Mouse (Mus musculus) embryonic facial prominence, embryonic 14.5 days (tissue): Measurements from ENCODE around the gene Cyp26c1. TPM values are rescaled to one million over a fixed set of nuclear protein-coding genes. Genes with fewer than 3 reads are reported as not detected.

Experiments used
- ATAC-seq: fragments of 200-750 bp; cut with Nextera tagmentation; 2 replicates; pipeline ENCODE4 v1.8.0; 2017; ENCODE audit warnings: low read depth, moderate number of reproducible peaks, moderate TSS enrichment
- DNase-seq: peaks from one replicate; pipeline ENCODE4 v3.0.0-alpha.2; 2015; ENCODE audit warnings: low spot score
- H3K27ac ChIP-seq: fragments of 300-500 bp; sonication (generic); replicated peaks from 2 replicates; pipeline ENCODE4 v1.5.1; 2014; ENCODE audit warnings: low read depth, mild to moderate bottlenecking, low read length, moderate library complexity
- H3K27me3 ChIP-seq: fragments of 300-500 bp; sonication (generic); replicated peaks from 2 replicates; pipeline ENCODE4 v1.6.1; 2014; ENCODE audit warnings: low read length; ENCODE audit not compliant: control insufficient read depth, insufficient read depth
- H3K36me3 ChIP-seq: fragments of 300-500 bp; sonication (generic); 2 replicates; pipeline ENCODE4 v1.6.1; 2014; ENCODE audit warnings: low read length, mixed read lengths; ENCODE audit not compliant: control insufficient read depth, insufficient read depth
- H3K4me1 ChIP-seq: fragments of 300-500 bp; sonication (generic); 2 replicates; pipeline ENCODE4 v1.6.1; 2014; ENCODE audit warnings: antibody characterized with exemption, low read length; ENCODE audit not compliant: control insufficient read depth, insufficient read depth
- H3K4me2 ChIP-seq: fragments of 300-500 bp; sonication (generic); 2 replicates; pipeline ENCODE4 v1.6.1; 2014; ENCODE audit warnings: low read depth, mild to moderate bottlenecking, low read length, moderate library complexity, mixed read lengths
- H3K4me3 ChIP-seq: fragments of 300-500 bp; sonication (generic); 2 replicates; pipeline ENCODE4 v1.5.1; 2014; ENCODE audit warnings: low read depth, mild to moderate bottlenecking, low read length
- H3K9ac ChIP-seq: fragments of 300-500 bp; sonication (generic); 2 replicates; pipeline ENCODE4 v1.6.1; 2014; ENCODE audit warnings: low read depth, mild to moderate bottlenecking, low read length, moderate library complexity, mixed read lengths
- H3K9me3 ChIP-seq: fragments of 300-500 bp; sonication (generic); 2 replicates; pipeline ENCODE4 v1.6.1; 2016; ENCODE audit warnings: low read length; ENCODE audit not compliant: control insufficient read depth
- WGBS: fragments of 180-500 bp; shearing (Covaris S2); extraction: QIAGEN DNeasy Blood & Tissue Kit; methylation state at CpG from one replicate; pipeline ENCODE4 v1.1.7; 2014; 5-methylcytosine and 5-hydroxymethylcytosine counted together
- polyA plus RNA-seq: library from polyadenylated mRNA; unstranded; fragments of >200 nt; fragmentation: Nextera tagmentation; extraction: Ambion mirVana; gene quantifications from 2 replicates; pipeline ENCODE4 v1.2.1, GENCODE M21; 2014

The Cyp26c1 gene
- polyA plus RNA-seq, 1 experiment from 2014 or later: 0.85 TPM

DNA sequence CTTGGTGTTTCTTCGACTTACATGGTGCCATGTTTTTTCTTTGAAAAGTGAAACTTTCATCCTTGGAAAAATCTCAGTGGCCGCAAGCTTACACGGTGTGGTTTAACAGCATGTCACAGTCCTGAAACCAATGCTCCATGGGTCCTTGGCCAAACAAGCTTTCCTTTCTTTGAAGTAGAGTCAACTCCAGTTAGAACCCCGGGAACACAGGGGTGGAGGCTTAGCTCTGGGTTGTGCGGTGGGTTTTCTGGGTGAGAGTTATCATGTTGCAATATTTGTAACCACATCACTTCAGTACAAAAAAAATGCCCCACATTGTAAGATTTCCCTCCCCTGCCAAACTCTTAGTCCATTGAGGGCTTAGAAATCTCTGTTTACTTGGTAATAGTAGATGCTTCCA is 20.3 kb downstream of the Cyp26c1 start:
- Histone ChIP-seq H3K27ac (no peak overlapping the region), H3K4me1 (no peaks in the 10 kb centered on the region), H3K27me3 (peaks cover 20% of the 10 kb centered on the region), H3K9ac (no peak overlapping the region), H3K36me3 (no peaks in the 10 kb centered on the region), H3K4me2 (no peak overlapping the region), H3K9me3 (no peaks in the 10 kb centered on the region), H3K4me3 (no peak overlapping the region)
- peak; percentile 51 for DNase-seq
- ATAC-seq: no peak
- WGBS: 72% methylated on average over 5 of the region's 5 CpGs

DNA sequence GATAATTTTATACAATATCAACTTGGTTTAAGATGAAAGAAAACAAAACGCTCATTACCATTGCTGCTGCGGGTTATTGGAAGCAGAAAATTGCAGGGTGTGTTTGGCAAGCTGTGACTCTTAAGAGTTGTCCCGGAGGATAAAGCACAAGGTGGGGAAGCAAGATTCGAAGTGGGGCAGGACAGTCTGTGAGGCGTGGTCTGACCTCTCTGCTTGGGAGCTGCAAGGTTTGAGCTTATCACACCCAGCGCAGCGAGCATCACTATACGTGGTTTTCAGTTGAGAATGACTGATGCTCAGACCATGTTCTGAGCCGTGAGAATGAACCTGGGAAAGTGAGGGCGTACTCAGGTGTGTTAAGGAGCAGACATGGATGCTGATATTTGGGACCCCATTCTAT is 29.3 kb downstream of the Cyp26c1 start:
- WGBS: 56% methylated on average over 10 of the region's 10 CpGs

DNA sequence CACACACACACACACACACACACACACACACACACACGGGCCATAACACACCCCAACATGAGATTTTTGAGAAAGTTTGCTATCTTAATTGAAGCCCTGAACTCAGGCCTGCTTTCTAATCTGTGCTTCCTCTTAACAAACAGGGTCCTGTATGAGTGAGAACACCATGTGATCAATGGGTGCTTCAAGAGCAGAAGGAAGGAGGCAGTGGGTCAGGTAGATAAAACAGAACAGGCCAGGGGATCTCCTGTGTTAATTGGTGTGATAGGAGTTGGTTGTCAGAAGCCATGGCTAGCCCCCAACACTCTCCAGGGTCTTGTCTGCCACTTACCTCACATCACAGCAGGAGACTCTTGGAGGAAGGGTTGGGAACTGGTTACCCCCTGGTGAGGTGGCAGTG is 30.6 kb downstream of the Cyp26c1 start:
- Histone ChIP-seq H3K9ac (no peak overlapping the region), H3K4me1 (no peaks in the 10 kb centered on the region), H3K4me3 (no peak overlapping the region), H3K4me2 (no peak overlapping the region), H3K36me3 (no peaks in the 10 kb centered on the region), H3K9me3 (no peaks in the 10 kb centered on the region), H3K27me3 (no peaks in the 10 kb centered on the region), H3K27ac (no peak overlapping the region)
- no peak for DNase-seq
- WGBS: 82% methylated on average over 1 of the region's 1 CpGs
- no peak for ATAC-seq

More for the DNA sequence above, 29.3 kb downstream of the Cyp26c1 start:
- Histone ChIP-seq H3K4me1 (no peaks in the 10 kb centered on the region), H3K4me2 (no peak overlapping the region), H3K9ac (no peak overlapping the region), H3K27me3 (no peaks in the 10 kb centered on the region), H3K27ac (no peak overlapping the region), H3K36me3 (no peaks in the 10 kb centered on the region), H3K9me3 (no peaks in the 10 kb centered on the region), H3K4me3 (no peak overlapping the region)
- DNase-seq (no peak), ATAC-seq (no peak)

DNA sequence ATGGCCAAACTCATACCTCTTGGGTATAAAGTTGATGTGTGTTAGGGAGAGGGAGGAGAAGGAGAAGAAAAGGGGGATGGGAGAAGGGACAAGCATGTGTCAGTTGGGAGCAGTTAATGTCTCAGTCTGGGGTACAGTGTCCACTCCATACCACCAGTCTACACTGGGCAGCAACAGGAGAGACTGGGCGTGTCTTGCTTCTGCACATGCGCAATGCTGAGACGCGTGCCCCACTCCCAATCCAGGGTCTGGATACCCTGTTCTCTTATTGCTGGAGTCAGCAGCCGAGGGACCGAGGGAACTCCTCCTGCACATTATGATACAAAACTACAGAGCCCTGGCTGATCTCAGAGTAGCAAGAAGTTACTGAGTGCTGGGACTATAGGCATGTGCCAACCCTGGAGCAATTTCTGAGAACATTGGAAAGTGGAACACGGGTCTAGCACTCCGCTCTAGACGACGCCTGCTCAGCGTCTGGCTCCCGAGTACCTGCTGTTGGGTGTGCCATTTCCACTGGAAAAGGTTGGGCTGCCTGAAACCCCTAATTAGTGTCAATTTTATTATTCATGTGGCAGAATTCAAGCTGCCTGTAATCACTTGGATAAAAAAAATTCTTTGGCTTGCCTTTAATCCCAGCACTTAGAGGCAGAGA is 31.3 kb downstream of the Cyp26c1 start:
- H3K36me3 ChIP-seq: no peaks in the 10 kb centered on the region
- no peaks in the 10 kb centered on the region for H3K4me1 ChIP-seq
- no peak overlapping the region for H3K27ac ChIP-seq
- no peaks in the 10 kb centered on the region for H3K9me3 ChIP-seq
- no peak overlapping the region for H3K4me2 ChIP-seq
- ATAC-seq: peak; percentile 47
- no peak overlapping the region for H3K9ac ChIP-seq
- H3K4me3 ChIP-seq: no peak overlapping the region
- no peak for DNase-seq
- WGBS: 79% methylated on average over 12 of the region's 12 CpGs
- no peaks in the 10 kb centered on the region for H3K27me3 ChIP-seq

DNA sequence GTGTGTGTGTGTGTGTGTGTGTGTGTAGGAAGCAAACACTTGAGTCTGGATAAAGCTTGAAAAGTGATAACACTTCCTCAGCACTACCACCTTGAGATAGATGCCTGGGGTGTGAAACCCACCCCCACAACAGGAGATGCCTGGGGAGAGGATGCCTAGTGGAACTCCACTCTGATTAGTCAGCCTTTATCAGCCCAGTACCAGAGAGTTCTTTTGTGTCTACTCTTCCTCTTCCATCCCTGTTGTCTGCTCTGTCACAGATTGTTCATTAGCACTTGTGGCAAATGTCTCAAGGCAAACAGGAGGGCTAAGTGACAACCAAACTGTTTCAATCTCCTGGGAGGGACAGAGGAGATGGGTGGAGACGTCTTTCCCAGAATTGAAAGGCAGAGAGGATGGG is 33.8 kb downstream of the Cyp26c1 start:
- H3K27me3 ChIP-seq: no peaks in the 10 kb centered on the region
- no peak overlapping the region for H3K4me2 ChIP-seq
- ATAC-seq (no peak), DNase-seq (no peak)
- no peak overlapping the region for H3K27ac ChIP-seq
- H3K4me1 ChIP-seq: no peaks in the 10 kb centered on the region
- H3K9ac ChIP-seq: no peak overlapping the region
- no peaks in the 10 kb centered on the region for H3K36me3 ChIP-seq
- no peaks in the 10 kb centered on the region for H3K9me3 ChIP-seq
- H3K4me3 ChIP-seq: no peak overlapping the region
- WGBS: 62% methylated on average over 1 of the region's 1 CpGs

DNA sequence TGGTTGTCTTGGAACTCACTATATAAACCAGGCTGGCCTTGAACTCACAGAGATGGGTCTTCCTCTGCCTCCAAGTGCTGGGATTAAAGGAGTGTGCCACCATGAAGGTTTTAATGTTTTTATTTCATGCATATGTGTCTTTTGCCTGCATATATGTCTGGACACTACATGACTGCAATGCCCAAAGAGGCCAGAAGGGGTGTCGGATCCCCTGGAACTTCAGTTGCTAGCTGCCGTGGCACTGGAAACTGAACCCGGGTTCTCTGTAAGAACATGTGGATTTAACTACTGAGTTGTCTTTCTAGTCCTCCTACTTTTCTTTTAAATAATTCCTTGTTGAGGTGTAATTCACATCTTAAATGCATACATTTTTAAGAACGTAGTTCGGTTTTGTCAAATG is 39.2 kb downstream of the Cyp26c1 start:
- DNase-seq: no peak
- no peaks in the 10 kb centered on the region for H3K9me3 ChIP-seq
- whole genome bisulfite sequencing: 94% methylated on average over 5 of the region's 5 CpGs
- ATAC-seq: no peak
- no peak overlapping the region for H3K27ac ChIP-seq
- no peaks in the 10 kb centered on the region for H3K4me1 ChIP-seq
- no peak overlapping the region for H3K4me3 ChIP-seq
- no peaks in the 10 kb centered on the region for H3K27me3 ChIP-seq
- H3K4me2 ChIP-seq: no peak overlapping the region
- no peak overlapping the region for H3K9ac ChIP-seq
- no peaks in the 10 kb centered on the region for H3K36me3 ChIP-seq

DNA sequence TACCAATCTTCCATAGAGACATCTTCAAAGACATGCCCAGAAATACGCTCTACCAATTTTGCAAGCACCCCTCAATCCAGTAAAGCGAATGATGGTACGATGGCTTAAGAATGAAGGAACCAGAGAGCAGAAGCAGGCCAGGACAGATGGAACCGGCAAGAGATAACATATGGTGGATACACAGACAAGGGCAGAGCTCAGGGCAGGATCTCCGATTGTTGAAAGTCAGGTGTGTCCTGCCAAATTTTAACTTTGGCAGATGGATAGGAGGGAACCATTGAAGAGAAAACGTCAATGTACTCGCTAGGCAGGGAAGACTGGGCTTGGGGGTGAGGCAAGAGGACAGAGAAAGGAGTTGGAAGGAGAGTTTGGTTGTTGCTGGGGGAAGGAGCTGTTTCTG is 41.2 kb downstream of the Cyp26c1 start:
- no peak for ATAC-seq
- 93% methylated on average over 7 of the region's 7 CpGs for WGBS
- H3K27ac ChIP-seq: no peak overlapping the region

DNA sequence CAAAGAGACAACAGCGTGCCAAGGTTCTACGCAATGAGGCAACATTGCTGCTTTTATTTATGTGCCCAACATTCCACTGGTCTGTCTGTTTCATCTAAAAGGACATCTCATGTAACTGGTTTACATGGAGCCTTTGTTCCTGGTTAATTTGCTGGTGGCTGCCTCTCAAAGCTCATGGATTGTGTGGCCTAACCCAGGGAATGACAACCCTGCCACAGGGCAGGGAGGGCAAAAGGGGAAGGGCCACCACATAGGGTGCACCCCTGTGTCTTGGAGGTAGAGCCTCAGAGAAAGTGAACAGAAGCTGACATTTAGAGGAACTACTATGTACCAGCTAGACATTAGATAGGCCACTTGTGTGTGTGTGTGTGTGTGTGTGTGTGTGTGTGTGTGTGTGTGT is 42.0 kb downstream of the Cyp26c1 start:
- no peak for DNase-seq
- Histone ChIP-seq H3K36me3 (no peaks in the 10 kb centered on the region), H3K4me2 (no peak overlapping the region), H3K27me3 (no peaks in the 10 kb centered on the region), H3K4me3 (no peak overlapping the region), H3K9ac (no peak overlapping the region), H3K9me3 (no peaks in the 10 kb centered on the region), H3K27ac (no peak overlapping the region), H3K4me1 (no peaks in the 10 kb centered on the region)
- ATAC-seq: no peak
- 92% methylated on average over 2 of the region's 2 CpGs for WGBS

More for the DNA sequence above, 41.2 kb downstream of the Cyp26c1 start:
- H3K36me3 ChIP-seq: no peaks in the 10 kb centered on the region
- H3K4me3 ChIP-seq: no peak overlapping the region
- no peaks in the 10 kb centered on the region for H3K4me1 ChIP-seq
- no peak overlapping the region for H3K4me2 ChIP-seq
- H3K9ac ChIP-seq: no peak overlapping the region
- DNase-seq: no peak
- H3K27me3 ChIP-seq: no peaks in the 10 kb centered on the region
- H3K9me3 ChIP-seq: no peaks in the 10 kb centered on the region

DNA sequence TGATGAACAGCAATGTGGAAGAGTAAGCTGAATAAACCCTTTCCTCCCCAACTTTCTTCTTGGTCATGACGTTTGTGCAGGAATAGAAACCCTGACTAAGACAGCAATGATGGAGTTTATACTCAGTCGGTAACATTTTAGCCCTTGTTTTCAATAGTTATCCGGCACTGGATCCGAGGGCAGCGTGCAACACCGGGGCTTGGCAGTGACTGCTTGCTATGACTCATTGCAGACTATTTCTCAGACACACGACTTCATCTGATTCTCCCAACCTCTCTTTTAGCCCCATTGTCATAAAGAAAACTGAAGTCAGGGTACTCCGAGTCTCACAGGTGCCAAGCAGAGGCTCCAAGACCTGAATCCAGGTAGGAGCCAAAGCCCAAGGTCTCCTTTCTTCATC is 50.0 kb downstream of the Cyp26c1 start:
- no peaks in the 10 kb centered on the region for H3K27me3 ChIP-seq
- no peaks in the 10 kb centered on the region for H3K4me1 ChIP-seq
- 87% methylated on average over 8 of the region's 8 CpGs for WGBS
- H3K9me3 ChIP-seq: no peaks in the 10 kb centered on the region
- H3K4me3 ChIP-seq: no peak overlapping the region
- H3K4me2 ChIP-seq: no peak overlapping the region
- no peak overlapping the region for H3K9ac ChIP-seq
- no peaks in the 10 kb centered on the region for H3K36me3 ChIP-seq
- ATAC-seq (no peak), DNase-seq (no peak)
- no peak overlapping the region for H3K27ac ChIP-seq
